Mouse (Mus musculus) neural tube, embryonic 11.5 days (tissue): ENCODE measurements around the gene Gm17535. TPM values are rescaled to one million over a fixed set of nuclear protein-coding genes. Genes with fewer than 3 reads are reported as not detected.
"Not testable (repeated sequence)": the region's sequence is repeated elsewhere in the genome, so short reads cannot be mapped to it uniquely, and the experiment has no call there.

Source experiments
- ATAC-seq: fragments of 200-750 bp; cut with Nextera tagmentation; 2 replicates; pipeline ENCODE4 v1.8.0; 2017; ENCODE audit warnings: moderate number of reproducible peaks, mild to moderate bottlenecking, moderate TSS enrichment, moderate library complexity; ENCODE audit not compliant: insufficient read depth, low FRiP score, low TSS enrichment
- DNase-seq: peaks from one replicate; pipeline ENCODE4 v3.0.0-alpha.2; 2015; ENCODE audit warnings: low spot score
- H3K27ac ChIP-seq: fragments of 300-500 bp; sonication (generic); 2 replicates; pipeline ENCODE4 v1.5.1; 2014; ENCODE audit warnings: low read depth, mild to moderate bottlenecking, low read length
- H3K27me3 ChIP-seq: fragments of 300-500 bp; sonication (generic); 2 replicates; pipeline ENCODE4 v1.6.1; 2014; ENCODE audit warnings: mild to moderate bottlenecking, low read length, mixed read lengths; ENCODE audit not compliant: control insufficient read depth, insufficient read depth
- H3K36me3 ChIP-seq: fragments of 300-500 bp; sonication (generic); 2 replicates; pipeline ENCODE4 v1.6.1; 2014; ENCODE audit warnings: mild to moderate bottlenecking, low read length, moderate library complexity, mixed read lengths; ENCODE audit not compliant: control insufficient read depth, insufficient read depth
- H3K4me1 ChIP-seq: fragments of 300-500 bp; sonication (generic); 2 replicates; pipeline ENCODE4 v1.6.1; 2014; ENCODE audit warnings: low read length, mixed read lengths; ENCODE audit not compliant: control insufficient read depth, insufficient read depth
- H3K4me2 ChIP-seq: fragments of 300-500 bp; sonication (generic); 2 replicates; pipeline ENCODE4 v1.6.1; 2014; ENCODE audit warnings: low read depth, mild to moderate bottlenecking, moderate library complexity
- H3K4me3 ChIP-seq: fragments of 300-500 bp; sonication (generic); 2 replicates; pipeline ENCODE4 v1.5.1; 2014; ENCODE audit warnings: low read depth, low read length
- H3K9ac ChIP-seq: fragments of 300-500 bp; sonication (generic); 2 replicates; pipeline ENCODE4 v1.6.1; 2014; ENCODE audit warnings: mild to moderate bottlenecking, low read length
- H3K9me3 ChIP-seq: fragments of 300-500 bp; sonication (generic); 2 replicates; pipeline ENCODE4 v1.6.1; 2016; ENCODE audit warnings: low read length; ENCODE audit not compliant: control insufficient read depth
- WGBS: fragments of 180-500 bp; shearing (Covaris S2); extraction: QIAGEN DNeasy Blood & Tissue Kit; methylation state at CpG from one replicate; pipeline ENCODE4 v1.1.7; 2014; 5-methylcytosine and 5-hydroxymethylcytosine counted together
- polyA plus RNA-seq: library from polyadenylated mRNA; unstranded; fragments of >200 nt; fragmentation: Nextera tagmentation; extraction: Ambion mirVana; gene quantifications from 2 replicates; pipeline ENCODE4 v1.2.1, GENCODE M21; 2014

Gm17535 gene
- polyA plus RNA-seq, 1 experiment from 2014 or later: not detected

DNA sequence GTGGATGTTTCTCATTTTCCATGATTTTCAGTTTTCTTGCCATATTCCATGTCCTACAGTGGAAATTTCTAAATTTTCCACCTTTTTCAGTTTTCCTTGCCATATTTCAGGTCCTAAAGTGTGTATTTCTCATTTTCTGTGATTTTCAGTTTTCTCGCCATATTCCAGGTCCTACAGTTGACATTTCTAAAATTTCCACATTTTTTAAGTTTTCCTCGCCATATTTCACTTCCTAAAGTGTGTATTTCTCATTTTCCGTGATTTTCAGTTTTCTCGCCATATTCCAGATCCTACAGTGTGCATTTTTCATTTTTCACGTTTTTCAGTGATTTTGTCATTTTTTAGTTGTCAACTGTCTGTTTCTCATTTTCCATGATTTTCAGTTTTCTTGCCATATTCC, 25.1 kb upstream of the Gm17535 start:
- H3K9ac ChIP-seq, H3K27ac ChIP-seq, H3K36me3 ChIP-seq, H3K9me3 ChIP-seq, H3K4me2 ChIP-seq, H3K4me1 ChIP-seq, ATAC-seq, H3K4me3 ChIP-seq, H3K27me3 ChIP-seq, DNase-seq: not testable (repeated sequence)
- WGBS: no CpG with 5 or more reads among the region's 5 CpGs

DNA sequence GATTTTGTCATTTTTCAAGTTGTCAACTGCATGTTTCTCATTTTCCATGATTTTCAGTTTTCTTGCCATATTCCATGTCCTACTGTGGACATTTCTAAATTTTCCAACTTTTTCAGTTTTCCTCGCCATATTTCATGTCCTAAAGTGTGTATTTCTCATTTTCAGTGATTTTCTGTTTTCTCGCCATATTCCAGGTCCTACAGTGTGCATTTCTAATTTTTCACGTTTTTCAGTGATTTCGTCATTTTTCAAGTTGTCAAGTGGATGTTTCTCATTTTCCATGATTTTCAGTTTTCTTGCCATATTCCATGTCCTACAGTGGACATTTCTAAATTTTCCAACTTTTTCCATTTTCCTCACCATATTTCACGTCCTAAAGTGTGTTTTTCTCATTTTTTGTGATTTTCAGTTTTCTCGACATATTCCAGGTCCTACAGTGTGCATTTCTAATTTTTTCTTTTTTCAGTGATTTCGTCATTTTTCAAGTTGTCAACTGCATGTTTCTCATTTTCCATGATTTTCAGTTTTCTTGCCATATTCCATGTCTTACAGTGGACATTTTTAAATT, 22.3 kb upstream of the Gm17535 start:
- not testable (repeated sequence) for H3K4me3 ChIP-seq, H3K4me1 ChIP-seq, DNase-seq, H3K36me3 ChIP-seq, H3K9me3 ChIP-seq, H3K27me3 ChIP-seq, ATAC-seq, H3K9ac ChIP-seq, H3K27ac ChIP-seq, H3K4me2 ChIP-seq
- WGBS: 81% methylated on average over 2 of the region's 7 CpGs

DNA sequence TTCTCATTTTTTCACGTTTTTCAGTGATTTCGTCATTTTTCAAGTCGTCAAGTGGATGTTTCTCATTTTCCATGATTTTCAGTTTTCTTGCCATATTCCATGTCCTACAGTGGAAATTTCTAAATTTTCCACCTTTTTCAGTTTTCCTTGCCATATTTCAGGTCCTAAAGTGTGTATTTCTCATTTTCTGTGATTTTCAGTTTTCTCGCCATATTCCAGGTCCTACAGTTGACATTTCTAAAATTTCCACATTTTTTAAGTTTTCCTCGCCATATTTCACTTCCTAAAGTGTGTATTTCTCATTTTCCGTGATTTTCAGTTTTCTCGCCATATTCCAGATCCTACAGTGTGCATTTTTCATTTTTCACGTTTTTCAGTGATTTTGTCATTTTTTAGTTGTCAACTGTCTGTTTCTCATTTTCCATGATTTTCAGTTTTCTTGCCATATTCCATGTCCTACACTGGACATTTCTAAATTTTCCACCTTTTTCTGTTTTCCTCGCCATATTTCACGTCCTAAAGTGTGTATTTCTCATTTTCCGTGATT, 21.6 kb upstream of the Gm17535 start, which contains the start of gene Gm10721:
Gene Gm10721 (plus strand): TSS at position 408 of the 547 bp plus-strand sequence.
- WGBS: no CpG with 5 or more reads among the region's 11 CpGs
- not testable (repeated sequence) for DNase-seq, H3K27ac ChIP-seq, H3K36me3 ChIP-seq, H3K9me3 ChIP-seq, H3K9ac ChIP-seq, H3K27me3 ChIP-seq, H3K4me1 ChIP-seq, H3K4me3 ChIP-seq, H3K4me2 ChIP-seq
- ATAC-seq: peak; percentile 65; the same call in 1 of the 2 replicates

DNA sequence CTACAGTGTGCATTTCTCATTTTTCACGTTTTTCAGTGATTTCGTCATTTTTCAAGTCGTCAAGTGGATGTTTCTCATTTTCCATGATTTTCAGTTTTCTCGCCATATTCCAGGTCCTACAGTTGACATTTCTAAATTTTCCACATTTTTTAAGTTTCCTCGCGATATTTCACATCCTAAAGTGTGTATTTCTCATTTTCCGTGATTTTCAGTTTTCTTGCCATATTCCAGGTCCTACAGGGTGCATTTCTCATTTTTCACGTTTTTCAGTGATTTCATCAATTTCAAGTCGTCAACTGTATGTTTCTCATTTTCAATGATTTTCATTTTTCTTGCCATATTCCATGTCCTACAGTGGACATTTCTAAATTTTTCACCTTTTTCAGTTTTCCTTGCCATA, 19.0 kb upstream of the Gm17535 start, which contains the start of gene Gm10720:
Gene Gm10720 (plus strand): TSS at position 301 of the 400 bp plus-strand sequence.
- not testable (repeated sequence) for ATAC-seq, H3K4me3 ChIP-seq, H3K27me3 ChIP-seq, H3K4me1 ChIP-seq, H3K27ac ChIP-seq, H3K9me3 ChIP-seq, H3K4me2 ChIP-seq, DNase-seq, H3K9ac ChIP-seq, H3K36me3 ChIP-seq
- WGBS: 71% methylated on average over 4 of the region's 9 CpGs

DNA sequence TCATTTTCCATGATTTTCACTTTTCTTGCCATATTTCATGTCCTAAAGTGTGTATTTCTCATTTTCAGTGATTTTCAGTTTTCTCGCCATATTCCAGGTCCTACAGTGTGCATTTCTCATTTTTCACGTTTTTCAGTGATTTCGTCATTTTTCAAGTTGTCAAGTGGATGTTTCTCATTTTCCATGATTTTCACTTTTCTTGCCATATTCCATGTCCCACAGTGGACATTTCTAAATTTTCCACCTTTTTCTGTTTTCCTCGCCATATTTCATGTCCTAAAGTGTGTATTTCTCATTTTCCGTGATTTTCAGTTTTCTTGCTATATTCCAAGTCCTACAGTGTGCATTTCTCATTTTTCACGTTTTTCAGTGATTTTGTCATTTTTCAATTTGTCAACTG, 18.5 kb upstream of the Gm17535 start:
- DNase-seq, H3K4me3 ChIP-seq, H3K27me3 ChIP-seq, H3K36me3 ChIP-seq, H3K9ac ChIP-seq, H3K27ac ChIP-seq, H3K4me1 ChIP-seq, H3K4me2 ChIP-seq, ATAC-seq, H3K9me3 ChIP-seq: not testable (repeated sequence)
- WGBS: 74% methylated on average over 4 of the region's 6 CpGs

DNA sequence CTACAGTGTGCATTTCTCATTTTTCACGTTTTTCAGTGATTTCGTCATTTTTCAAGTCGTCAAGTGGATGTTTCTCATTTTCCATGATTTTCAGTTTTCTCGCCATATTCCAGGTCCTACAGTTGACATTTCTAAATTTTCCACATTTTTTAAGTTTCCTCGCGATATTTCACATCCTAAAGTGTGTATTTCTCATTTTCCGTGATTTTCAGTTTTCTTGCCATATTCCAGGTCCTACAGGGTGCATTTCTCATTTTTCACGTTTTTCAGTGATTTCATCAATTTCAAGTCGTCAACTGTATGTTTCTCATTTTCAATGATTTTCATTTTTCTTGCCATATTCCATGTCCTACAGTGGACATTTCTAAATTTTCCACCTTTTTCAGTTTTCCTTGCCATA, 17.3 kb upstream of the Gm17535 start, which contains the start of gene Gm10719:
Gene Gm10719 (plus strand): TSS at position 301 of the 400 bp plus-strand sequence.
- H3K4me2 ChIP-seq, H3K27me3 ChIP-seq, H3K4me3 ChIP-seq, H3K9ac ChIP-seq, H3K9me3 ChIP-seq, DNase-seq, H3K27ac ChIP-seq, ATAC-seq, H3K4me1 ChIP-seq, H3K36me3 ChIP-seq: not testable (repeated sequence)
- WGBS: 50% methylated on average over 1 of the region's 9 CpGs

DNA sequence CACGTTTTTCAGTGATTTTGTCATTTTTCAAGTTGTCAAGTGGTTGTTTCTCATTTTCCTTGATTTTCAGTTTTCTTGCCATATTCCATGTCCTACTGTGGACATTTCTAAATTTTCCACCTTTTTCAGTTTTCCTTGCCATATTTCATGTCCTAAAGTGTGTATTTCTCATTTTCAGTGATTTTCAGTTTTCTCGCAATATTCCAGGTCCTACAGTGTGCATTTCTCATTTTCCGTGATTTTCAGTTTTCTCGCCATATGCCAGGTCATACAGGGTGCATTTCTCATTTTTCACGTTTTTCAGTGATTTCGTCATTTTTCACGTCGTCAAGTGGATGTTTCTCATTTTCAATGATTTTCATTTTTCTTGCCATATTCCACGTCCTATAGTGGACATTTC, 15.5 kb upstream of the Gm17535 start:
- H3K4me2 ChIP-seq, H3K9me3 ChIP-seq, H3K4me1 ChIP-seq, H3K4me3 ChIP-seq, DNase-seq, ATAC-seq, H3K9ac ChIP-seq, H3K36me3 ChIP-seq, H3K27ac ChIP-seq, H3K27me3 ChIP-seq: not testable (repeated sequence)
- WGBS: 71% methylated on average over 9 of the region's 9 CpGs

DNA sequence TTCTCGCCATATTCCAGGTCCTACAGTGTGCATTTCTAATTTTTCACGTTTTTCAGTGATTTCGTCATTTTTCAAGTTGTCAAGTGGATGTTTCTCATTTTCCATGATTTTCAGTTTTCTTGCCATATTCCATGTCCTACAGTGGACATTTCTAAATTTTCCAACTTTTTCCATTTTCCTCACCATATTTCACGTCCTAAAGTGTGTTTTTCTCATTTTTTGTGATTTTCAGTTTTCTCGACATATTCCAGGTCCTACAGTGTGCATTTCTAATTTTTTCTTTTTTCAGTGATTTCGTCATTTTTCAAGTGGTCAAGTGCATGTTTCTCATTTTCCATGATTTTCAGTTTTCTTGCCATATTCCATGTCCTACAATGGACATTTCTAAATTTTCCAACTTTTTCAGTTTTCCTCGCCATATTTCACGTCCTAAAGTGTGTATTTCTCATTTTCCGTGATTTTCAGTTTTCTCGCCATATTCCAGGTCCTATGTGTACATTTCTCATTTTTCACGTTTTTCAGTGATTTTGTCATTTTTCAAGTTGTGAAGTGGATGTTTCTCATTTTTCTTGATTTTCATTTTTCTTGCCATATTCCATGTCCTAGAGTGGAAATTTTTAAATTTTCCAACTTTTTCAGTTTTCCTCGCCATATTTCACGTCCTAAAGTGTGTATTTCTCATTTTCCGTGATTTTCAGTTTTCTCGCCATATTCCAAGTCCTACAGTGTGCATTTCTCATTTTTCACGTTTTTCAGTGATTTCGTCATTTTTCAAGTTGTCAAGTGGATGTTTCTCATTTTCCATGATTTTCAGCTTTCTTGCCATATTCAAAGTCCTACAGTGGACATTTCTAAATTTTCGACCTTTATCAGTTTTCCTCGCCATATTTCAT, 14.3 kb upstream of the Gm17535 start:
- WGBS: 76% methylated on average over 11 of the region's 19 CpGs
- H3K9me3 ChIP-seq: not testable (repeated sequence)

More for the DNA sequence above, 14.3 kb upstream of the Gm17535 start:
- not testable (repeated sequence) for H3K4me1 ChIP-seq, H3K9ac ChIP-seq, H3K4me3 ChIP-seq, DNase-seq, H3K27ac ChIP-seq, H3K4me2 ChIP-seq, H3K27me3 ChIP-seq, H3K36me3 ChIP-seq
- peak; percentile 70 for ATAC-seq
